Mouse (Mus musculus) frontal cortex, adult 2 months (tissue): ENCODE measurements around the gene Pabpc4. TPM values are rescaled to one million over a fixed set of nuclear protein-coding genes. Genes with fewer than 3 reads are reported as not detected.
A peak's percentile ranks its signal among the peaks of the same experiment; 100 is the strongest.
"Not testable (repeated sequence)": the region's sequence is repeated elsewhere in the genome, so short reads cannot be mapped to it uniquely, and the experiment has no call there.

Source experiments
- DNase-seq, 2 experiments: peaks; one replicate each; pipeline ENCODE4 v3.0.0; 2022; ENCODE audit warnings: low spot score in 1 of 2; ENCODE audit errors: extremely low spot score in 1 of 2
- polyA plus RNA-seq: library from polyadenylated mRNA; depleted of rRNA; stranded (reverse); fragments of >200 nt; gene quantifications from 2 replicates; pipeline ENCODE4 v1.2.3, GENCODE M21; 2012

Pabpc4 gene
- polyA plus RNA-seq, 1 experiment, result 39.4 TPM

DNA sequence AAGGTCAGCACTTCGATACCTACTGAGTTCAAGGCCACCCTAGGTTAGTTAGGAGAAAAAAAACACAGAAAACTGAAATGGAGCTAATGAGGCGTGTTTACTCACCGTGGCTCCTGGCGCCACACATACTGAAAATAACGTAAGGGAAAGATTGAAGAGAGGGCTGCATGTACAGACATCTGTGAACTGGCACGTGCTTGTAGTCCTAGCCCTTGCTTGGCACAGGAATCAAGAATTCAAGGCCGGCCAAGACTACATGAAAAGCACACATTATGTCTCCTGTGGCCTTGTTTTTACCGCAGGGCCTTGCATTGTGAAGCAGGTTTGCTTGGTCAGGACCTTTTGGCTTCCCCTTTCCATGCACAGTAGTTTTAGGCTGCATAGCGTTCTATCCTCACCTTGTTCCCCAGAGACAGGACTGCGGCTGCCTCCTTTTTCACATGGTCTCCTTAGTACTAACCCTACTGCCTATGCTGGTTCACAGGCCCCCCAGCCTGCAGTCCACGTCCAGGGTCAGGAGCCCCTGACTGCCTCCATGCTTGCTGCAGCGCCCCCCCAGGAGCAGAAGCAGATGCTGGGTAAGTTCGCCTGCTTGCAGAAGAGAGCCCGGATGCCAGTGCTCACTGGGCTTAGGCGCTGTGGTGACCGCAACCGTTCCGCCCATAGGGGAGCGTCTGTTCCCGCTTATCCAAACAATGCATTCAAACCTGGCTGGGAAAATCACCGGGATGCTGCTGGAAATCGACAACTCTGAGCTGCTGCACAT, 35.2 kb downstream of the Pabpc4 start:
- no peak for DNase-seq

DNA sequence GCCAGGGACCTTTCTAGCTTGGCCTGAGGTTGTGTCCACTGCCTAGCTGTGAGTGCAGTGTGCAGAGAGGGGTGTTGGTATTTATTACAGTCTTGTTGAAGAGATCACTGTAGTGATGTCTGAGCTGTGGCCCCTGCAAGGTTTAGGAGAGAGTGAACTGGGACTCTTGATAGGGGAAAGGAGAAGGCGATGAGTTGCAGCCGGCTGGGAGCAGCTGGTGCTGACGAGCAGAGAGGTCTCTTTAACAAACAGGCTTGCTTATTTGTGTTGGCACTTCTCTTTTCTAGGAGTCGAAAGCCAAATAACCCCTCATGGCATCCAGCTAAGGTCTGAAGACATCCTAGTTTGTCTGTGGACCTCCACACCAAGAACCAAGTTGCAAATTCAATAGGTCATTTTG, 36.1 kb downstream of the Pabpc4 start:
- no peak for DNase-seq

DNA sequence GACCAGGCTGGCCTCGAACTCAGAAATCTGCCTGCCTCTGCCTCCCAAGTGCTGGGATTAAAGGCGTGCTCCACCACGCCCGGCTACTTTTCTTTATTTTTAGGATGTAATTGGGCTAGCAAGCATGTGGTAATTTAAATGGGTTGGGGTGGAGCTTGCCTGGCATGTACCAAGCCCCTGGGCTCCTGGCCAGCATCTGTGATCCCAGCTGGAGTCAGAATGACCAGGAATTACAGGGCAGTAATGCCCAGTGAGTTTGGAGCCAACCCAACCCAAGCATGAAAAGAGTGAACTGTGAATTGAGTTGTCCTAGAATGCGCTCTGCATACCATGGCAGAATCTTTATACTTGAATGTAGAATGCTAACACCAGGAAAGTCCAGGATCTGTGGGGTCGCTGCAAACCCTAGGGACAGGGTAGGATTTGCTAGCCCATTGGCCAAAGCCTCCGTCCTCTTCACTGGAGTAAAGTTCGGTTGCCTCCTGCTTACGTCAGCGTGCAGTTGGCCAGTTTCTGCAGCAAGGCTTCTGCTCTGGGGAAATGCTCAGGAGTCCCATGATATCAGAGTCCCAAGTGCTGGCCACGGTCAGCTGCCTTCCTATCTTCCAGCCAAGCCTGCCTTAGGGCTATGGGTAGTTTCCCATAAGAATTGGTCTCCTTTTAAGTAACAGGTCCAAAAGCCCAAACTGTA, 37.0 kb downstream of the Pabpc4 start:
- no peak for DNase-seq

DNA sequence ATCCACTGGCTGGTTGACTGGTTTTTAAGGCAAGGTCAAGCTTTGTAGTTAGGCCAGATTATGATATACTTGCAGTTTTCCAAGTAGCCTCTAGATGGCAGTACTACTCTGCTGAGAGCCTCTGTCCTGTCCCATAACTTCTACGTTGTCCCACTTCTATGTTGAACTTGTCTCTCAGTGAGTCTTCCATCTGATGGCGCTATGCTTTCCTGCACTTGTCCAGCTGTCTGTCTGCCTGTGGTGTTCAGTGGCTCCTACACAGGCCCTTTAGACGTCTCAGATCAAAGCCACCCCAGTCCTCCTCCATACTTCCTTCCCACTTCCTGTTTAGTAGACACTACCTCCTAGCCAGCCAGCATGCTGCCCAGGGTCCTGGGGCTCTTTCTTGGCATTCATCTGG, 43.6 kb downstream of the Pabpc4 start:
- peak in 1 of 2 experiments; percentile 75 for DNase-seq

DNA sequence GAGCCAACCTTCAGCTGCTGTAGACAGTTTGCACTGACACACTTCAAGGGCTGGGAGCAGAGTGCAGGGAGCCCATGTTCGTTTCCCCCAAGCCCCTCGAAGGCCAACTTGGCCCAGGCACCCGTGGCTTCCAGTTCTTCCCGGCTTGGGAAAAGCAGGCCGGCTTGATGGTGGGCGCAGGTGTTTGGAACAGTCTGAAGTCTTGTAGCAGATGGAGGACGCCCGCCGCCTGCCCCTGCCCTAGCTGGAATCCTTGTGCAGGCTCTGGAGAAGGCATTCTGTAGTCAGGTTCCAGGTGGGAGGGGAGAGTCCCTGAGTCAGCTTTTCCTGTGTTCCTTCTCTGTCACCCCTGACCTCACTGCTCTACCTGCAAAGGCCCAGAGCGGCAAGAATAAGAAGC, 44.8 kb downstream of the Pabpc4 start:
- peak in 1 of 2 experiments; percentile 57 for DNase-seq

DNA sequence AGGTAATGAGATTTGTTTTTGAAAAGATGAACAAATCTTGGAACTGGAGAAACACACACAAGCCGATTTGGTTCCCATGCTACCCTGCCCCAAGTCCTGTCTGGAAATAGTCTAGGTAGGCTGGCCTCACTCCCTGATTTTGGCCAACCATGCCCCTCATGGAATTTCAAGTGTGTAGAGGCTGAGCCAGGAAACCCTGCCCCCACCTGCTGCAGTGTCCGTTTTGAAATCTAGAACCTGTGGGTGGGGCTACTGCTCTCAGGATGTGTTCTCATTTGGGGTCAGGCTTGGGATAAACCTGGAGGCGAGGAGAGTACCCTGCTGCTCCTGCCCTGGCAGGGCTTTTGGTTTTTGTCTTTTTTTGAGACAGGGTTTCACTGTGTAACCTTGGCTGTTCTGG, 46.1 kb downstream of the Pabpc4 start:
- DNase-seq, result no peak

DNA sequence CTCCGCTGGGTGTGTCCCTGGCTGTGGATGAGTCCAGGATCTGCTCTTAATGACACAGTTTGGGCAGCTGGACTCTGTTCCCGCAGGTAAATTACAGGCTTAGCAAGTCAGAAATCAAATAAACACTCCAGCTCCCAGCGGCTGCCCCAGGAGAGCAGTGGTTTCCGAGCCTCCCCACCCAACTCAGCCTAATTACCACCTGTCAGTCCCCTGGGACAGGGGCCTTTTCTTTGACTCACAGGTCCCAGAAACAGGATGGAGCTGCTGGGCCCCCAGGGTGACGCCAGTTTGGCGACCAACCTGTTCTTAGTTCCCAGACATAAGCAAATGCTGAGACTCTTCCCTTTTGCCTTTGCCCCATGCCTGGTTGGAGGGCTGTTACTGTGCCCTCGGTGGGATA, 49.7 kb downstream of the Pabpc4 start:
- DNase-seq, result no peak

DNA sequence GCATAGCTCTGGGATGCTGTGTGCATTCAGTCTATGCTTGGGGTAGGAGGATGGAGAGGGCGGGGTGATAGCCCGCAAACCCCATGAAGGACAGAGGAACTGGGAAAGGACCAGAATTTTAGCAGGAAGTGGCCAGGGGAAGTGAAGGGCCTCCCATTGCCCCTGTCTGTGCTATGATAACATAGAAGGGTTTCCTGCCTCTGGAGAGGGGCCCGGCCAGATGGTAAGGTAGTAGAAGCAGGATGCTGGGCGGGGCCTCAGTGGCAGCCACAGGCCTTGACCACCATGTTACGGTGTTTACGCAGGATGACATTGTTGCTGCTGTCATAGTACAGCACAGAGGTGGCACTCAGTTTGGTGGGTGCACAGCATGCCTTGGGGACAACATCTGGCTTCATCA, 50.9 kb downstream of the Pabpc4 start:
- DNase-seq, result no peak

DNA sequence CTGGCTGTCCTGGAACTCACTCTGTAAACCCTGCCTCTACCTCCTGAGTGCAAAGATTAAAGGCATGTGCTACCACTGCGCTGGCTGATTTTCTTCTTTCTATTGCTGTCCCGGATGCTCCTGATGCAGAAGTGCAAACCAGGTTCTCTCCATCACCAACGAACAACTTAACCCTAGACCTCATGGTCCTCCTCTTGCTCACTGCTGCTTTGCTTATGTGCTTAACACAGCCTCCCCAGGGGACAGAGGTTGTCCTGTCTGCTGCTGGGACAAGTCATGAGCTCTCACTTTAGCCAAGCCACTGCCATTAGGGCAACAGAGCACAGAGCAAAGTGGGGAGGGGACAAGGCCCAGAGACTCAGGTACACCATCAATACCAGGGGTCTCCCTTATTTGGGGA, 52.3 kb downstream of the Pabpc4 start:
- DNase-seq, result no peak

DNA sequence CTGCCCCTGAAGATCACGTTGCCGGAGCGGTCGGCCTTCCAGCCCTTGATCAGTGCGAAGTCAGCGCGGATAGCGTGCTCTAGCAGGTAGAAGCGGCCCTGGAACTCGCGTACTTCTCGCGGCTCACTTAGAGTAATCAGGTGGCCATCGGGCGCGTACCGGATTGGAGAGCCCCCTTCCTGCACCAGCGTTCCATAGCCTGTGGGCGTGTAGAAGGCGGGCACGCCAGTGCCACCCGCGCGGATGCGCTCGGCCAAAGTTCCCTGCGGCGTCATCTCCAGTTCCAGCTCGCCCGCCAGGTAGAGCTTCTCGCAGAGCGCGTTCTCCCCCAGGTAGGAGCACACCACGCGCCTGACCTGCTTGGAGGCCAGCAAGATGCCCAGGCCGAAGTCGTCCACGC, 60.8 kb downstream of the Pabpc4 start:
- DNase-seq, result not testable (repeated sequence)

DNA sequence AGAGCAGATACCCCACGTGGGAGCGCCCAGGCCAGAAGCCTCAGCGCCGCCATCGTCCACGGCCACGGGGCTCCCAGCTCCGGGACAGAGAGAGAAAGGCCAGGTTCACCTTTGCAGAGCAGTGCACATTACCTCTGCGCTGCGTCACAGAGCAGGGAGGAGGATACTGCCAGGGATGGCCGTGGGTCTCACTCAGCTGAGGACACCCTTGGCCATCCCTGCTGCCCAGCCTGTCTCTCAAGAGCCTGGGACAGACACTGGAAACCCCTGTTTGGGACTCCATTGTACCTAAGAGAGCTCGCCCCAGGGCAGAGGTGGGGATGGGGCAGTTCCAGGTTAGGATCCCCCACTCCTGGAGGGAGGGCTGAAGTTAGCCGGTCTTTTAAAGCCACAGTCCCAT, 61.4 kb downstream of the Pabpc4 start, which contains the start of gene Oxct2a:
Oxct2a (minus strand) TSS at position 101 of the 400 bp plus-strand sequence.
- no peak for DNase-seq

DNA sequence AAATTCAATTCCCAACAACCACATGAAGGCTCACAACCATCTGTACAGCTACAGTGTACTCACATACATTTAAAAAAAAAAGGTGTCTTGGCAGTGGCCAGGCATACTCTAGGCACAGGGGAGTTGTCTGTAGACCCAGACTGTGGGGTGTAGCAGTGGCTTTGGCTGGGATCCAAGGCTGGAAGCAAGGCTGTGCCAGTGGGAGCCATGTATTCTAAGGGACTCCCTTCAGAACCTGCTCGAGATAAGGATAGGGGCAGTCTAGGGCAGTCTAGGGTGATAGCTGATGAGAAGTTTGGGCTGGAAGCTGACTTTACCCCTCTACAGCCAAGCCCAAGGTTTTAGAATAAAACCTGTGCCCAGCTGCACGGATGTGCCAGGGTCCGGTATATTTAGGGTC, 63.9 kb downstream of the Pabpc4 start:
- no peak for DNase-seq

DNA sequence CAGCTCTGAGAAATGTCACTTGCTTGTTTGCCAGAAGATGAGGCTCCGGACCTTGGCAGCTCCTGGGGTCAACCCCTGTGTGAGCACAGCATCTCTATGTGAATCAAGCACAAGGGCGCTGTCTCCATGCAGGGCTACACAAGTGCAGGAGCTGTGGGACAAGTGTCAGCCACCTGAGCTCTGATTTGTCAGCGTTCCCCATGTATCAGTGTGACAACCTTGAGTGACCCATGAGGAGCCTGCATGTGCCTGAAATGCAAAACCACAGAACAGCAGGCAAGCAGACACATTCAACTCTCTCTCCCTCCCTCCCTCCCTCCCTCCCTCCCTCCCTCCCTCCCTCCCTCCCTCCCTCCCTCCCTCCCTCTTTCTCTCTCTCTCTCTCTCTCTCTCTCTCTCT, 65.5 kb downstream of the Pabpc4 start:
- no peak for DNase-seq

DNA sequence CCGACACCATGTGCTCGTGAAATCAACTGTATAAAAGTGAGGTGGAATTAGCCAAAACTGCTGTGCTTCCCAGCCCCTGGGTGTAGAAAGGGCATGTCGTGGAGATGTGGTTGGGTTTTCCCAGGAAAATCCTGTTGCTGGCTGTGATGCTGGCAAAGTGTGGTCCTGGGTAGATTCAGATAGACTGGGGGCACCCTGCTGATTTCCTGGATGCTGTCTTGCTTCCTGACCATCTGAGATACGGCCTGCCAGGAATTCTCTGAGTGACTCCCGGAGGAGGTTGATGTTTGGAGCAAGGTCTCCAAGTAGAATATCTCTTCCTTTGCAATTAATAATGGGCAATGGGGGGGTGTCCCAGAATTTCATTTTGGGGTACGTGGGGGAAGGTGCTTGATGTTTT, 66.8 kb downstream of the Pabpc4 start:
- DNase-seq, result no peak

DNA sequence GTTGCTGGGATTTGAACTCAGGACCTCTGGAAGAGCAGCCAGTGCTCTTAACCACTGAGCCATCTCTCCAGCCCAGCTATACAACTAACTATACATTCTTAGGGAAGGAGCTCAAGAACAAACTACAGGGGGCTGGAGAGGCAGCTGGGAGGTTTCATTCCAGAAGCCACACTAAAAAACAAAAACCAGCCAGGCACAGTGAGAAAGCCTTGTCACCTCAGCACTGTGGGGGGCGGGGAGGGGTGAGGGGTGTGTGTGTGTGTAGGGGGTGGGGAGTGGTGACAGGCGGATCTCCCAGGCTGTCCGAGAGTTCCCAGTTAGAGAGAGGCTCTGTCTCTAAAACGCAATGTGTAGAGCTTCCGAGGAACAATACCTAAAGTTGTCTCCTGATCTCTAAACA, 69.2 kb downstream of the Pabpc4 start:
- no peak for DNase-seq

DNA sequence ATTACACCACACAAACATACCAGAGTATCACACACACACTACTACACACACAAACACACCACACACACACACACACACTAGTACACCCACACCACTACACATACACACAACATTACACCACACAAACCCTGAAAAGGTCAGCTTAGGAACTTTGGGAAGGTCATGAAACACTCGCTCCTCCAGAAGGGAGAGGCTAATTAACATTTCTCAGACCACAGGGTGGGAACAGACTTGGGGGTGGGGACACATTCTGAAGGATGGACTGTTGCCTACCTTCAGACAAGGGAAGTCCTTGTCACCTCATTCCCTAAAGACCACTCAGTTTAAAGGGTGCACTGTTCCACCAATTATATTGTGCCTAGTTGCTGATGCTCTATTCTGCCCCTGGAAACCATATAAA, 69.8 kb downstream of the Pabpc4 start:
- not testable (repeated sequence) for DNase-seq

DNA sequence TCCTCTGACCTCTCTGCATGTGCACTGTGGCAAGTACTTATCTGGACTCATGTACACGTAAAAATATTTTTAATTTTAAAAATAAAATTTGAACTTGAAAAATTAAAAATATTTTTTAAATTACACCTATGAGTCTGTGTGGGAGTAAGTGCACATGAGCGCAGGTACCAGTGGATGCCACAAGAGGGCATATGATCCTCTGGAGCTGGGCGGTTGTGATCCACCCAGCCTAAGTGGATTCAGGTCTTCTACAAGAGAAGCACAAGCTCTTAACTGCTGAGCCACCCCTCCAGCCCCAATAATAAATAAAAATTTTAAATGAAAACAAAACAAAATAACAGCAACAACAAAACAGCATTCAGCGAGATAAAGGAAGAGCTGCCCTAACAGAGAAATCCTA, 71.0 kb downstream of the Pabpc4 start:
- DNase-seq, result no peak

DNA sequence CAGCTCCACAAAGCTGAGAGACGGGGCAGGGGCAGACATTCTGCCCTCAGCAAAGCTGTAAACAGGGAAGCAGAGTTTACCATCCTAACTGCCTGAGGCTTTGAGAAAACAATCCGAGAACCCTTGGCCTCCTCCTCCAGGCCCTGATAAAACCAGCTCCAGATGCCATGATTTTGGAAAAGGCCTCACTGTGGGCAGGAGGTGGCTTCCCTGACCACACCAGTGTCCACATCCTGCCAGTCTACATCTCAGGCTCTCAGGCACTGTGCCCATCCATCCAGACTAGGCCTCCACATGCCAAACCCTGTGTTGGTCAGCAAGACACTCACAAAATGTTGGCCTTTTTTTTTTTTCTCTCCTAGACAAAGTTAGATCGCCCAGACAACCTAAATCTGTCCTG, 72.0 kb downstream of the Pabpc4 start:
- no peak for DNase-seq

DNA sequence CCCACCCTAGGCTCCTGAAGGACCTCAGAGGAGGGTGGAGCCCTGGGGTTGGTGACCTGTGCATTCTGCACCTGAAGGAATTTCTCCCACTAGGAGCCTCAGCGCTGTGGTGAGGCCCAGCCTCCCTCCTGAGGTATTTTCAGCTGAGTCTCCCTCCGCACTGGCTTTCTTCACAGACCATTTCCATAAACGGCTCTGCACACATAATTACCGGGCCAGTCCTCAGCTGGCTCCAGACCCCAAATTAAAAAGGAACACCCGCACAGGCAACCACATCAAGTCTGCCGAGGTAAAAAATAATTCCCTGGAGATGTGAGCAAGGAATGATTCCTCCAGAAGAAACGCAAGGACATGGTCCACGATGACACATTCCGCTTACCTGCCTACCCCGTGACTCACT, 73.1 kb downstream of the Pabpc4 start:
- DNase-seq, result not testable (repeated sequence)

DNA sequence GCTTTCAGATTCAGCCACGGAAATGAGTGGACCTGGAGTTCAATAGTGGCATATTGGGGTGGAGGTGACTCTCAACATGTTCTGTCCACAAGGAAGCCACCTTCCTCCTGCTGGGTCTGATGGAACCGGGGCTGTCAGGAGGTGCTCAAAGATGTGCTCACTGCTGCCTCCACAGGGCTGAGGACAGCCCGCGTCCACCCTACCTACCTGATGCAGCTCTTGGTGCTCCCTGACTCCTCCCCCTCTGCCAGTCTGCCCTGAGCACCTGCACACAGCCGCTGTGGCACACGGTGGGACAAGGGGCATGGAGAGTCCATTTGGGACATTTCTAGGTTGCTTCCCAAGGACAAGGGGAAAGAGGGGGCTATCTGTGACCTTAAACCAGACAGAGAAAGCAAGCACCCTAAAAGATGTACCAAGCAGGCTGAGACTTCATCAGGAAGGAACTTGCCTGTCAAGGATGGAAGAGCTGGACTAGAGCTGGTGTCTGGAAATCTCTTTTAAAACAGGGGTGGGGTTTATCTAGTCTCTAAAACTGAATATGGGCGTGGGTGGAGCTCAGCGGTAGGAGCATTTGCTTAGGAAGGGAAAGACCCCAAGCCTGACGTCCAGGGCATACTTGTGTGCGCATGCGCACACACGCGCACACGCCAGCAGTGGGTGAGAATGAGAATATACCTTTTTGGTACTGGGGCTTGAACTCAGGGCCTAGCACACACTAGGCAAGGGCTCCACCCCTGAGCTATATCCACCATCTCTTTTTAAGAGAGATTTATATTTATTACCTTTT, 73.8 kb downstream of the Pabpc4 start:
- no peak for DNase-seq

DNA sequence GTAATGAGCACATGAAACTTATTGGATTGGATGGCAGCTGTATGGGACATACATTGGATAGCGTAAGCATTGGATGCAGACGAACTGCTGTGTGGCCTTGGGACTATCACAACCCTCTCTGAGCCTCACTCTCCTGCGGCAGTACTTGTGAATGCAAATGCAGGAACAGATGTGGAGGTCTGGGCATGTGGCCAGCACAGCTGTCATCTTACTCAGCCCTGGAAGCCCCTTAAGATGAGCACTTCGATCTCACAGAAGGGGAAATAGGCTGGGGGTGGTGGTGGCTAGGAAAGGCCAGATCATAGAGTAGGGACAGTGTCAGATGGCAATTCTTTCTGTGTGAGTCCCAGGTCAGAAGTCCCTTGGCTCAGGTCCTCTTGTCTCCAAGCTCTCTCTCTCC, 75.5 kb downstream of the Pabpc4 start:
- DNase-seq, result no peak
